Mouse (Mus musculus) adipocyte (in vitro differentiated cells): ENCODE measurements around the gene Pou3f3.

Experiments used
- DNase-seq: peaks from one replicate; pipeline ENCODE4 v3.0.0-alpha.2; 2016; ENCODE audit warnings: low spot score

The Pou3f3 gene

GRCm38 (mm10) chr1:42694665-42695577, 647 bp upstream of the Pou3f3 start:
- no peak for DNase-seq

- no peak for DNase-seq
Observed at GRCm38 (mm10) chr1:42696371-42697031, 933 bp downstream of the Pou3f3 start.

GRCm38 (mm10) chr1:42697321-42697755, 1.8 kb downstream of the Pou3f3 start:
- no peak for DNase-seq

- no peak for DNase-seq
Observed at GRCm38 (mm10) chr1:42697756-42698583, 2.4 kb downstream of the Pou3f3 start.

- DNase-seq = no peak
Observed at GRCm38 (mm10) chr1:42698584-42699333, 3.2 kb downstream of the Pou3f3 start.

GRCm38 (mm10) chr1:42699471-42699871, 3.9 kb downstream of the Pou3f3 start:
- DNase-seq = no peak

- DNase-seq = no peak
Observed at GRCm38 (mm10) chr1:42700171-42700570, 4.6 kb downstream of the Pou3f3 start.

- no peak for DNase-seq
Observed at GRCm38 (mm10) chr1:42700815-42701214, 5.2 kb downstream of the Pou3f3 start.

GRCm38 (mm10) chr1:42701833-42702611, 6.5 kb downstream of the Pou3f3 start:
- no peak for DNase-seq

GRCm38 (mm10) chr1:42702984-42703383, 7.4 kb downstream of the Pou3f3 start:
- no peak for DNase-seq

GRCm38 (mm10) chr1:42703424-42703823, 7.9 kb downstream of the Pou3f3 start:
- DNase-seq = no peak

GRCm38 (mm10) chr1:42703851-42704613, 8.5 kb downstream of the Pou3f3 start:
- no peak for DNase-seq

GRCm38 (mm10) chr1:42704981-42705810, 9.6 kb downstream of the Pou3f3 start:
- no peak for DNase-seq

GRCm38 (mm10) chr1:42705811-42706160, 10.2 kb downstream of the Pou3f3 start:
- no peak for DNase-seq

- DNase-seq = no peak
Observed at GRCm38 (mm10) chr1:42707196-42707595, 11.6 kb downstream of the Pou3f3 start.

GRCm38 (mm10) chr1:42707611-42708130, 12.1 kb downstream of the Pou3f3 start:
- DNase-seq = no peak

- DNase-seq = no peak
Observed at GRCm38 (mm10) chr1:42709024-42709423, 13.5 kb downstream of the Pou3f3 start.

- no peak for DNase-seq
Observed at GRCm38 (mm10) chr1:42709431-42710160, 14.0 kb downstream of the Pou3f3 start.
